Mouse (Mus musculus) urinary bladder, postnatal 0 days (tissue): ENCODE data around the gene Sirpb1b. TPM values are rescaled to one million over a fixed set of nuclear protein-coding genes. Genes with fewer than 3 reads are reported as not detected.

Experiments
- polyA plus RNA-seq: library from polyadenylated mRNA; unstranded; fragments of >200 nt; fragmentation: Nextera tagmentation; extraction: Ambion mirVana; gene quantifications from 2 replicates; pipeline ENCODE4 v1.2.1, GENCODE M21; 2015

Gene Sirpb1b
- polyA plus RNA-seq = 0.70 TPM in 1 of 2 replicates, not detected in the other

GRCm38 (mm10) chr3:15574887-15575286 lies at the start of gene Sirpb1b:
Gene Sirpb1b (minus strand): TSS chr3:15575065.

Other genes with a start within 250 kb of the Sirpb1b start
- 0.22 and 0.37 TPM in 2 replicates for gene Gm9733, start 242.8 kb downstream of the Sirpb1b start, polyA plus RNA-seq
- 0.12 and 0.85 TPM in 2 replicates for gene Sirpb1a, start 148.5 kb downstream of the Sirpb1b start, polyA plus RNA-seq